ENCODE assay signal across 17 mouse cellular contexts in genomic region chr13:96966210-96967089, GRCm38 (mm10). TPM values are rescaled to one million over a fixed set of nuclear protein-coding genes. Genes with fewer than 3 reads are reported as not detected.
DNase-seq lines count a peak whose midpoint lies in the region; ATAC-seq and TF ChIP-seq lines count a peak whose summit lies in the region.
"Had no signal": no experiment of that assay in that cellular context is flagged by ENCODE, and none has a peak within 500 bp of the region (broad histone marks: within the 10 kb centered on the region; RNA-seq: fewer than 3 reads in every experiment).

No protein-coding gene starts in this region.

- H3K4me2 ChIP-seq in midbrain, embryonic 15.5 days = no peak overlapping the region
- no peak overlapping the region for H3K4me2 ChIP-seq in midbrain, embryonic 13.5 days (replicated peaks)
- H3K4me2 ChIP-seq in hindbrain, postnatal 0 days (ENCODE audit: low read depth, low read length) = no peak overlapping the region
- H3K4me2 ChIP-seq: midbrain, embryonic 11.5 days; stomach, embryonic 15.5 days had no signal

- TF ChIP-seq CTCF in hindbrain, postnatal 0 days (IDR thresholded peaks at IDR 0.05; ENCODE audit: low read depth) = no peak

- no peaks in the 10 kb centered on the region for H3K27me3 ChIP-seq in midbrain, embryonic 15.5 days (replicated peaks)
- H3K27me3 ChIP-seq in midbrain, embryonic 13.5 days = no peaks in the 10 kb centered on the region
- H3K27me3 ChIP-seq in hindbrain, postnatal 0 days (ENCODE audit: insufficient read depth, low read length) = no peaks in the 10 kb centered on the region
- H3K27me3 ChIP-seq: stomach, embryonic 15.5 days had no signal

- no peaks in the 10 kb centered on the region for H3K9me3 ChIP-seq in midbrain, embryonic 15.5 days
- H3K9me3 ChIP-seq in midbrain, embryonic 13.5 days = no peaks in the 10 kb centered on the region
- no peaks in the 10 kb centered on the region for H3K9me3 ChIP-seq in hindbrain, postnatal 0 days (ENCODE audit: low read length)
- H3K9me3 ChIP-seq: stomach, embryonic 15.5 days had no signal

- H3K36me3 ChIP-seq in midbrain, embryonic 15.5 days (replicated peaks) = no peaks in the 10 kb centered on the region
- H3K36me3 ChIP-seq in midbrain, embryonic 13.5 days = no peaks in the 10 kb centered on the region
- no peaks in the 10 kb centered on the region for H3K36me3 ChIP-seq in hindbrain, postnatal 0 days (ENCODE audit: insufficient read depth, low read length)
- H3K36me3 ChIP-seq: stomach, embryonic 15.5 days had no signal

- no peak overlapping the region for H3K9ac ChIP-seq in midbrain, embryonic 15.5 days
- H3K9ac ChIP-seq in midbrain, embryonic 13.5 days (replicated peaks) = no peak overlapping the region
- H3K9ac ChIP-seq in hindbrain, postnatal 0 days (replicated peaks; ENCODE audit: low read length) = no peak overlapping the region
- H3K9ac ChIP-seq: forebrain, postnatal 0 days; stomach, embryonic 15.5 days had no signal

- no peaks in the 10 kb centered on the region for H3K4me1 ChIP-seq in midbrain, embryonic 15.5 days
- H3K4me1 ChIP-seq in midbrain, embryonic 13.5 days (replicated peaks) = no peaks in the 10 kb centered on the region
- H3K4me1 ChIP-seq in hindbrain, postnatal 0 days (ENCODE audit: insufficient read depth, low read length) = no peaks in the 10 kb centered on the region
- H3K4me1 ChIP-seq: stomach, embryonic 15.5 days had no signal

- 76% methylated on average over 15 of the region's 15 CpGs for WGBS in midbrain, embryonic 15.5 days
- WGBS in midbrain, embryonic 13.5 days = 82% methylated on average over 15 of the region's 15 CpGs
- WGBS in hindbrain, postnatal 0 days = 80% methylated on average over 15 of the region's 15 CpGs

- no peak overlapping the region for H3K4me3 ChIP-seq in midbrain, embryonic 15.5 days
- no peak overlapping the region for H3K4me3 ChIP-seq in midbrain, embryonic 13.5 days (replicated peaks)
- no peak overlapping the region for H3K4me3 ChIP-seq in hindbrain, postnatal 0 days (ENCODE audit: low read length)
- H3K4me3 ChIP-seq: stomach, embryonic 15.5 days had no signal

- ATAC-seq in midbrain, embryonic 15.5 days (replicated peaks) = no peak
- ATAC-seq in midbrain, embryonic 13.5 days = no peak
- ATAC-seq in erythroid progenitor cell, adult 5-6 weeks (replicated peaks; ENCODE audit: low FRiP score, poor library complexity, severe bottlenecking) = peak; percentile 79
- peak; percentile 76 for ATAC-seq in megakaryocyte progenitor cell, adult 5-6 weeks (replicated peaks; ENCODE audit: poor library complexity)
- no peak for ATAC-seq in hindbrain, postnatal 0 days
- ATAC-seq: forebrain, postnatal 0 days had no signal

- peak; percentile 36 for DNase-seq in c-Kit-positive CD71-positive TER-119-negative erythroid progenitor cells, embryonic 14.5 days (ENCODE audit: low read depth)
- DNase-seq in hindbrain, postnatal 0 days (ENCODE audit: low spot score) = no peak
- no peak for DNase-seq in embryo, embryonic 11 days
- DNase-seq: adrenal gland, adult 2 months; cerebellum, adult 11-12 months; cerebellum, postnatal 25 days; forebrain, postnatal 0 days; heart, adult 18-20 months; kidney, adult 8-10 months; kidney, postnatal 36 days; thymus, postnatal 36 days had no signal

- 0 out of 2 replicates have a peak overlapping the region, but pooled peaks have one; percentile 11 for H3K27ac ChIP-seq in midbrain, embryonic 15.5 days
- H3K27ac ChIP-seq in midbrain, embryonic 13.5 days = no peak overlapping the region
- no peak overlapping the region for H3K27ac ChIP-seq in hindbrain, postnatal 0 days

RNA-seq across cellular contexts. Expression of gene Gcnt4, which starts 42.0 kb away (rescaled TPM):
- 0.08 and 0.14 TPM in 2 replicates for polyA plus RNA-seq in midbrain, embryonic 15.5 days (2015; fragmentation: Nextera tagmentation; extraction: Ambion mirVana)
- 0.12 and 0.15 TPM in 2 replicates for polyA plus RNA-seq in midbrain, embryonic 13.5 days (2015; fragmentation: Nextera tagmentation; extraction: Ambion mirVana)
- not detected in 2 replicates for total RNA-seq in erythroid progenitor cell, adult 5-6 weeks (2015; ENCODE audit: low replicate concordance)
- total RNA-seq in erythroid progenitor cell, adult 5-6 weeks (2017; ENCODE audit: low replicate concordance) = not detected in 2 replicates
- 0.66 and 0.72 TPM in 2 replicates for total RNA-seq in megakaryocyte progenitor cell, adult 5-6 weeks (2015)
- total RNA-seq in megakaryocyte progenitor cell, adult 5-6 weeks (2017) = 0.12 and 0.20 TPM in 2 replicates
- 0.65 and 0.94 TPM in 2 replicates for total RNA-seq in hindbrain, postnatal 0 days (2014; rRNA removed)
- polyA plus RNA-seq in hindbrain, postnatal 0 days (2015; fragmentation: Nextera tagmentation; extraction: Ambion mirVana) = 0.15 and 0.19 TPM in 2 replicates

Comparison
In these comparisons a context has a peak if more than half of its experiments do, and no peak if none do; other contexts are left out.
1. ATAC-seq: peak in erythroid progenitor cell, adult 5-6 weeks (single experiment) and megakaryocyte progenitor cell, adult 5-6 weeks (single experiment); none in midbrain, embryonic 15.5 days (single experiment), midbrain, embryonic 13.5 days (single experiment) and hindbrain, postnatal 0 days (single experiment).